Mouse (Mus musculus) megakaryocyte, embryonic 14.5 days (primary cell): ENCODE measurements around the gene Traf7.
A peak's percentile ranks its signal among the peaks of the same experiment; 100 is the strongest.

Source experiments
- FLI1 ChIP-seq: IDR thresholded peaks from 2 replicates; pipeline ENCODE4 v1.6.1; 2012; ENCODE audit warnings: low read length, inconsistent platforms, mixed read lengths
- GATA1 ChIP-seq: IDR thresholded peaks from 3 replicates; pipeline ENCODE4 v1.6.1; 2012; ENCODE audit warnings: mixed read lengths, low read length, inconsistent platforms, borderline replicate concordance

GRCm38 (mm10) chr17:24527723-24528559, at the start of gene Traf7:
- TF ChIP-seq GATA1, result no peak
- peak; percentile 45; the same call in 1 of the 2 replicates for TF ChIP-seq FLI1
